Mouse (Mus musculus): ENCODE results near the gene Igf1r. TPM values are rescaled to one million over a fixed set of nuclear protein-coding genes. Genes with fewer than 3 reads are reported as not detected.

The Igf1r gene
- polyA plus RNA-seq, 1 experiment from 2014 or later: 29.7 TPM

DNA sequence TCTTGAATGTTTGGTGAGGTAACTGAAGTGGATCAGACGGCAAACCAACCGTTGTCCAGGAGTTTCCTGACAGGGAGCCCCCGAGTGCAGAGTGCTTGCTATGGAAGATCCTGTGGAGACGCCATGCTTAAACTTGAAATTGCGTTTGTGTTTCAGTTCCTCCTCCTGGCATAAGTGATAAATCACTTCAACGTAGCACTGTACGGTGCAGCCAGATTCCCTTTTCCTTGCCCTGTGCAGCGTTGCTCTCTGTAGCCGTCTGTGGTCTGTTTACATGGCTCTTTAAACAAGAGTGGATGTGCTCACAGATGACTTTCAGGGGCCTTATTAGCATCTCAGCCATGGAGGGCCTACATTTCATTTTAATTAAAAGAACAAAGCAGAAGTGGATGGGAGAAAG lies 141.2 kb downstream of the Igf1r start:
- Histone ChIP-seq H3K4me1 (ENCODE audit: control insufficient read depth, insufficient read depth, low read length) (peaks cover 22% of the 10 kb centered on the region), H3K9me3 (ENCODE audit: control insufficient read depth, low read length) (no peaks in the 10 kb centered on the region), H3K27ac (ENCODE audit: low read depth, low read length) (no peak overlapping the region; the same call in 1 of the 2 replicates), H3K27me3 (ENCODE audit: control insufficient read depth, insufficient read depth, low read length) (no peaks in the 10 kb centered on the region), H3K36me3 (ENCODE audit: control insufficient read depth, insufficient read depth, low read length) (peaks cover 3% of the 10 kb centered on the region; the same call in 1 of the 2 replicates), H3K4me2 (replicated peaks; ENCODE audit: low read depth, low read length) (no peak overlapping the region), H3K4me3 (ENCODE audit: low read length) (no peak overlapping the region), H3K9ac (ENCODE audit: low read depth, low read length) (no peak overlapping the region)
- ATAC-seq (ENCODE audit: low FRiP score, low TSS enrichment): no peak
- 16% methylated on average over 9 of the region's 9 CpGs for WGBS

DNA sequence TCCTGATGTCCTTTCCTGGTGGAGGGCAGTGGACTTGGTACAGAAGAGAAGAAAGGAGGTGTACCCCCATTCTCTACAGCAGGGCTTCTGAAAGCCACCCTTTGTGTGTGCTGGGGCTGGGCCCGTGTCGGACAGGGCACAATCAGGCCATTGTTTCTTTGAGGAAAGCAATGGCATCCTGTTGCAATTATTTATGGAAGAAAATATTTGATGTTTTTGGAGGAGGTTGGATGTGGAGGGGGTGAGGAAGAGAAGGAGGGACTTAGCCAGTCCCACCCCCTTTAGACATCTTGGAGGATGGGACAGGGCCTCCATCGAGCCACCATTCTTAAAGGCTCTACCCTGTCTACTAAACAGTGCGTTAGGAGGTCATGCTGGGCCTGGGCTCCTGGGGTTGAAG lies 142.9 kb downstream of the Igf1r start:
- no peaks in the 10 kb centered on the region for H3K9me3 ChIP-seq (ENCODE audit: control insufficient read depth, low read length)
- ATAC-seq (ENCODE audit: low FRiP score, low TSS enrichment): peak; percentile 41; the same call in 1 of the 2 replicates
- H3K4me2 ChIP-seq (replicated peaks; ENCODE audit: low read depth, low read length): no peak overlapping the region
- H3K4me1 ChIP-seq (ENCODE audit: control insufficient read depth, insufficient read depth, low read length): peaks cover 22% of the 10 kb centered on the region
- H3K36me3 ChIP-seq (ENCODE audit: control insufficient read depth, insufficient read depth, low read length): no peaks in the 10 kb centered on the region
- no peak overlapping the region for H3K9ac ChIP-seq (ENCODE audit: low read depth, low read length)
- H3K27ac ChIP-seq (ENCODE audit: low read depth, low read length): 0 out of 2 replicates have a peak overlapping the region, but pooled peaks have one; percentile 12
- 62% methylated on average over 4 of the region's 4 CpGs for WGBS
- H3K4me3 ChIP-seq (ENCODE audit: low read length): no peak overlapping the region
- no peaks in the 10 kb centered on the region for H3K27me3 ChIP-seq (ENCODE audit: control insufficient read depth, insufficient read depth, low read length)

DNA sequence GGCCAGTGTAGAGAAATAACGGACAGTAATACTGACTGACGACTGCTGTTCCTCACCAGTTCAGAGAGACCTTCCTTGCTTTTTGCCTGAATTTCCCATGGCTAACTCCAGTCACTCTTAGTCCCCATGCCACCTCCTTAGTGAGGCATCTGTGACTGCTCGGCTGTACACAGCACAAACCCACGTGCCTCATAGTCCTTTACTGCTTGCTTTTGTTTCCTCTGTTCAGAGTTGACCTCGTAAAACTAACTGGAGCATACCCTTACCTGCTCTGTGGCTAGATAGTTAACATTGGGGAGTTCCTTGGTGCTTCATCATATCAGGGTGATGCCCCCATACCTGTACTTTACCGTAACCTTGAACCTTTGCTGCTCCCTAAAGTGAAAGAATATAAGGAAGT lies 143.8 kb downstream of the Igf1r start:
- no peaks in the 10 kb centered on the region for H3K9me3 ChIP-seq (ENCODE audit: control insufficient read depth, low read length)
- no peak overlapping the region for H3K4me3 ChIP-seq (ENCODE audit: low read length)
- 61% methylated on average over 6 of the region's 6 CpGs for WGBS
- H3K9ac ChIP-seq (ENCODE audit: low read depth, low read length): no peak overlapping the region
- no peaks in the 10 kb centered on the region for H3K27me3 ChIP-seq (ENCODE audit: control insufficient read depth, insufficient read depth, low read length)
- H3K4me2 ChIP-seq (replicated peaks; ENCODE audit: low read depth, low read length): no peak overlapping the region
- peaks cover 22% of the 10 kb centered on the region for H3K4me1 ChIP-seq (ENCODE audit: control insufficient read depth, insufficient read depth, low read length)
- H3K36me3 ChIP-seq (ENCODE audit: control insufficient read depth, insufficient read depth, low read length): no peaks in the 10 kb centered on the region
- ATAC-seq (ENCODE audit: low FRiP score, low TSS enrichment): peak; percentile 43; the same call in 1 of the 2 replicates
- H3K27ac ChIP-seq (ENCODE audit: low read depth, low read length): no peak overlapping the region; the same call in 1 of the 2 replicates

DNA sequence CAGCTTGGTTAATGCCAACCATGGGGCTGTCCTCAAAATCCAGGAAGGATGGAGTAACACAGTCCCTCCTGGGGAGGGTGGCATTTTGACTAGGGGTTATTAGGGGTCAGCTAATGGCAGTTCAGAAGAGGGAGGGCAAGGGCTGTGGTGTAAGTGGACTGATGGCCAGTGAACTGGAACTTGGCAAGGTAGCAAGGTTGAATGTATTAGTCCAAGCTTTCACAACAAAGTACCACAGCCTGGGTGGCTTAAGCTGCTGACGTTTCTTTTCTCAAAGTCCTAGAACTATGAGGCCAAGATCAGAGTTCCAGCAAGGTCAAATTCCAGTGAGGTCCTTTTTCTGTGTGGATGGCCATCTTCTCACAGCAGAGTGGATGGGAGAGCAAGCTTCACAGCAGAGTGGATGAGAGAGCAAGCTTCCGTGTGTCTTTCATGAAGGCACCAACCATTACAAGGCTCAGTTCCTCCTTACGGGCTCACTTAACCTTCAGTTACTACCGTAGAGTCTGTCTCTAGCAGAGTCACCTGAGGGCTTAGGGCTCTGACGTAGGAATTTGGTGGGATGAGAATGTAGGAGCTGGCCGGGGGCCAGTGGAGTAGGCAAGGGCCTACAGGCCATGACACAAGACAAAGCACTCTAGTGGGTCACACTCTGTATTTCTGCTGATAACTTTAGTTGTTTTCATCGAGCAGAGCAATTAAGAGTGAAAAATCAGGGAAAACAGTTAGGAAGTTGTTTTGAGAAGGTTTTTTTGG lies 144.6 kb downstream of the Igf1r start:
- no peak overlapping the region for H3K4me2 ChIP-seq (replicated peaks; ENCODE audit: low read depth, low read length)
- H3K9me3 ChIP-seq (ENCODE audit: control insufficient read depth, low read length): no peaks in the 10 kb centered on the region
- no peak for ATAC-seq (ENCODE audit: low FRiP score, low TSS enrichment)
- H3K4me3 ChIP-seq (ENCODE audit: low read length): no peak overlapping the region
- H3K36me3 ChIP-seq (ENCODE audit: control insufficient read depth, insufficient read depth, low read length): no peaks in the 10 kb centered on the region
- H3K4me1 ChIP-seq (ENCODE audit: control insufficient read depth, insufficient read depth, low read length): peaks cover 22% of the 10 kb centered on the region
- WGBS: 71% methylated on average over 7 of the region's 7 CpGs
- no peaks in the 10 kb centered on the region for H3K27me3 ChIP-seq (ENCODE audit: control insufficient read depth, insufficient read depth, low read length)
- H3K9ac ChIP-seq (ENCODE audit: low read depth, low read length): no peak overlapping the region
- H3K27ac ChIP-seq (ENCODE audit: low read depth, low read length): no peak overlapping the region; the same call in 1 of the 2 replicates

DNA sequence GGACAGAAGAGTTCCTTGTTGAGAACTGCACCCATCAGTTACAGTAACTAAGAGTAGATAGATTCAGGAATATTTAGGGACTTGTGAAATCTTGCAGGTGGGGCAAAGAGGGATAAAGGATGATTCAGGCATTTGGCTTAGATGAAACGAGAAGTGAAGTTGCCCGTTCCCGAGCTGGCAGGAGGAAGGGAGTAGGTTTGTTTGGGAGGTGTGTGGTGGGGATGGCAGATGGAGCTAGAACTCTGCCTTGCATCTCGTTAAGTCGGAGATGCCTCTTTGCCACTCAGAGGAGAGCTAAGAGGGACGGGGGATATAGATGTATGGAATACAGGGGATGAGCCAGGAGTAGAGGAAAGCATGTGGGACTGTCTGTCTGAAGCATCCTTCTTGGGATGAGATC lies 145.5 kb downstream of the Igf1r start:
- H3K27me3 ChIP-seq (ENCODE audit: control insufficient read depth, insufficient read depth, low read length): no peaks in the 10 kb centered on the region
- peaks cover 26% of the 10 kb centered on the region for H3K4me1 ChIP-seq (ENCODE audit: control insufficient read depth, insufficient read depth, low read length)
- H3K36me3 ChIP-seq (ENCODE audit: control insufficient read depth, insufficient read depth, low read length): no peaks in the 10 kb centered on the region
- H3K27ac ChIP-seq (ENCODE audit: low read depth, low read length): no peak overlapping the region
- ATAC-seq (ENCODE audit: low FRiP score, low TSS enrichment): no peak
- no peaks in the 10 kb centered on the region for H3K9me3 ChIP-seq (ENCODE audit: control insufficient read depth, low read length)
- no peak overlapping the region for H3K4me2 ChIP-seq (replicated peaks; ENCODE audit: low read depth, low read length)
- H3K4me3 ChIP-seq (ENCODE audit: low read length): no peak overlapping the region
- 94% methylated on average over 6 of the region's 6 CpGs for WGBS
- H3K9ac ChIP-seq (ENCODE audit: low read depth, low read length): no peak overlapping the region

DNA sequence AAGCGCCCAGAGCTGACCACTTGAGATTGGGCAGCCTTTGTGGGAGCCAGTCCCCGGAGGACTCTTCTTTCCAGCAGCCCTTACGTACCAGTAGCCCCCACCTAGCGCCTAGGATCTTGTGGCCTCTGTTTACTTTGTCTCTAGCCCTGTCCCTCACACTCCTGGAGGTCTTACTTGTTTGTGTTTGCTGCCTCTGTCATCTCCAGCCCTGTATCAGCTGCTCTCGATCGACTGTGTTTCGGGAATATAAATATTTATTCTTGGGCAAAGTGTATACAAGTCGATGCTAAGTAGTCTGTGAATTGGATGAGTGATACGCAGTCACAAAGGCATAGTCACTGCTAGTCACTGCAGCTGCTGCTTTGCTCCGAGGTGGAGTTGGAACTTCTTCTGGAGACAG lies 147.8 kb downstream of the Igf1r start:
- Histone ChIP-seq H3K36me3 (ENCODE audit: control insufficient read depth, insufficient read depth, low read length) (no peaks in the 10 kb centered on the region), H3K4me2 (replicated peaks; ENCODE audit: low read depth, low read length) (no peak overlapping the region), H3K4me3 (ENCODE audit: low read length) (no peak overlapping the region), H3K9me3 (ENCODE audit: control insufficient read depth, low read length) (no peaks in the 10 kb centered on the region), H3K4me1 (ENCODE audit: control insufficient read depth, insufficient read depth, low read length) (peaks cover 23% of the 10 kb centered on the region), H3K27ac (ENCODE audit: low read depth, low read length) (no peak overlapping the region), H3K27me3 (ENCODE audit: control insufficient read depth, insufficient read depth, low read length) (no peaks in the 10 kb centered on the region), H3K9ac (ENCODE audit: low read depth, low read length) (no peak overlapping the region)
- no peak for ATAC-seq (ENCODE audit: low FRiP score, low TSS enrichment)
- 85% methylated on average over 10 of the region's 10 CpGs for WGBS

DNA sequence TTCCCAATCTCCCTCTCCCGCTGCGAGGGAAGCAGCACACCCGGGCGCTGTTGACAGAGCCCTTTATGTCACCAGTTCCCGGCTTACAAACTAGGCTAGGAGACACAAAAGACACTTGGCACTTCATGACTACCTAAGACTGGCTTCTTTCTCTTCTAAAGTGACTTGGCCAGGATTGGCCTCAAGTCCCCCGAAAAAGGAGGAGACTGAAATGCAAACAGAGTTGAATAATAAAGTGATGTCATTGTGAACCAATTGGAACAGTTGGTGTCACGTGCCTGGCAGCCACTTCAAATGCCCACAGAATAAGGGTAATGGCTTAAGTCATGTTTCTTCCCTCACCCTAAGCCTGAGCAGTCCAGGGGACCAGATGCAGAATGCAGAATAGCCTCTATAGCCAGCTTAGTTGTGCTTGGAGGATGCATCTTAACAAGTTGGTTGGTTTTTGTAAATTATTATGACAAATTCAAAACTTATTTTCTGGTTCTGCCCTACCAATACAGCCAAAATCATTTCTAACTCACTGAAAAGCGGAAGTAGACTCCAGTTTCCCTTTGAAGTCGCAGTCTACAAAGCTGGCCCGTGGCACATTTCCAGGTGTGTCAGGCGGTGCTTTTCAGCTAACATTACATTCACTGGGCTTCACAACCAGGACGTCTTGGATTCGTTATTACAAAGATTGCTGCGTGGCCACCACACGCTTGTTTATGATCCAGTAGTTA lies 150.0 kb downstream of the Igf1r start:
- no peaks in the 10 kb centered on the region for H3K27me3 ChIP-seq (ENCODE audit: control insufficient read depth, insufficient read depth, low read length)
- peaks cover 9% of the 10 kb centered on the region for H3K4me1 ChIP-seq (ENCODE audit: control insufficient read depth, insufficient read depth, low read length)
- H3K4me2 ChIP-seq (replicated peaks; ENCODE audit: low read depth, low read length): no peak overlapping the region
- no peak for ATAC-seq (ENCODE audit: low FRiP score, low TSS enrichment)
- H3K9ac ChIP-seq (ENCODE audit: low read depth, low read length): no peak overlapping the region
- H3K4me3 ChIP-seq (ENCODE audit: low read length): no peak overlapping the region
- H3K27ac ChIP-seq (ENCODE audit: low read depth, low read length): no peak overlapping the region
- H3K36me3 ChIP-seq (ENCODE audit: control insufficient read depth, insufficient read depth, low read length): no peaks in the 10 kb centered on the region
- H3K9me3 ChIP-seq (ENCODE audit: control insufficient read depth, low read length): no peaks in the 10 kb centered on the region
- 70% methylated on average over 15 of the region's 15 CpGs for WGBS

DNA sequence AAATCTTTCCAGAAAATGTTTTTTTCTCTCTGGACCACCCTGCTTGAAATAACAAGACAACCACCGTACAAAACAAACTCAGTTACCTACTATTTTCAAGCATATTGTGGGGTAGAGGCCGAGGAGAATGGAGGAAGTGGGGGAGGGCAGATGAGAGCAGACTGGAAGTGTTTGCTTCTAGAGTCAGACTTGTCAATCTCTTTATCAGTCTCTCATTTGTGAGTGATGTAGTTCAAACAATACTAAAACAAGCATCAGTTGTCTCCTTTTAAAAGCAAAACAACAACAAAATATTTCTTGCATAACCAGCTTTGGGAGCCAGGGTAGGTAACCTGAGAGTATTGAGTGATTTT lies 150.5 kb downstream of the Igf1r start:
- Histone ChIP-seq H3K36me3 (ENCODE audit: control insufficient read depth, insufficient read depth, low read length) (no peaks in the 10 kb centered on the region), H3K9ac (ENCODE audit: low read depth, low read length) (no peak overlapping the region), H3K4me2 (replicated peaks; ENCODE audit: low read depth, low read length) (no peak overlapping the region), H3K9me3 (ENCODE audit: control insufficient read depth, low read length) (no peaks in the 10 kb centered on the region), H3K4me1 (ENCODE audit: control insufficient read depth, insufficient read depth, low read length) (peaks cover 9% of the 10 kb centered on the region), H3K27me3 (ENCODE audit: control insufficient read depth, insufficient read depth, low read length) (no peaks in the 10 kb centered on the region), H3K4me3 (ENCODE audit: low read length) (no peak overlapping the region), H3K27ac (ENCODE audit: low read depth, low read length) (no peak overlapping the region)
- WGBS: 15% methylated on average over 2 of the region's 2 CpGs
- ATAC-seq (ENCODE audit: low FRiP score, low TSS enrichment): no peak

DNA sequence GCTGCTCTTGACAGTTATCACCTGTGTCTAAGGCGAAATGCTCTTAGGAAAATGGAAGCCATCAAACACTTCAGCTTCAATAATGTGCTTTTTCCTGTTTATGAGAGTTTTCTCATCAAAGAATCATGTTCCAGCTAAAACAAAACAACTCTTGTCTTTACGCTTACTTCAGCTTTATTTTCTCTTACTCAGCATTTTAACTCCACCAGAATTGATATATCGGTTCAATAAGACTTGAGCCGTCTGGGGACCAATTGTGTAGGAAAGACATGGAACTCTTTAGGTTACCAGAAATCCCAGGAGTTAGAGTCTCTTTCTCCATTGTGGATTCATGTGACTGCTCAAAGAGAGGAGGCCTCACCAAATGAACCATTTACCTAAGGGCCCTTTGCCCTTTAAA lies 158.9 kb downstream of the Igf1r start:
- Histone ChIP-seq H3K4me3 (ENCODE audit: low read length) (no peak overlapping the region), H3K27ac (ENCODE audit: low read depth, low read length) (no peak overlapping the region), H3K27me3 (ENCODE audit: control insufficient read depth, insufficient read depth, low read length) (no peaks in the 10 kb centered on the region), H3K9ac (ENCODE audit: low read depth, low read length) (no peak overlapping the region), H3K9me3 (ENCODE audit: control insufficient read depth, low read length) (no peaks in the 10 kb centered on the region), H3K4me2 (replicated peaks; ENCODE audit: low read depth, low read length) (no peak overlapping the region), H3K4me1 (ENCODE audit: control insufficient read depth, insufficient read depth, low read length) (peaks cover 4% of the 10 kb centered on the region; the same call in 1 of the 2 replicates), H3K36me3 (ENCODE audit: control insufficient read depth, insufficient read depth, low read length) (no peaks in the 10 kb centered on the region)
- WGBS: 88% methylated on average over 4 of the region's 4 CpGs
- no peak for ATAC-seq (ENCODE audit: low FRiP score, low TSS enrichment)

Measured in kidney, embryonic 14.5 days (tissue).